Mouse (Mus musculus) midbrain, embryonic 16.5 days (tissue): ENCODE results near the gene Mpp3. TPM values are rescaled to one million over a fixed set of nuclear protein-coding genes. Genes with fewer than 3 reads are reported as not detected.

Source experiments
- ATAC-seq: fragments of 200-750 bp; cut with Nextera tagmentation; 2 replicates; pipeline ENCODE4 v1.8.0; 2017; ENCODE audit warnings: moderate TSS enrichment
- H3K27ac ChIP-seq: fragments of 300-500 bp; sonication (generic); 2 replicates; pipeline ENCODE4 v1.5.1; 2014; ENCODE audit warnings: mild to moderate bottlenecking, low read length, mixed read lengths
- H3K27me3 ChIP-seq: fragments of 300-500 bp; sonication (generic); 2 replicates; pipeline ENCODE4 v1.6.1; 2014; ENCODE audit warnings: low read depth, low read length, mixed read lengths; ENCODE audit not compliant: control insufficient read depth, insufficient read depth
- H3K36me3 ChIP-seq: fragments of 300-500 bp; sonication (generic); 2 replicates; pipeline ENCODE4 v1.6.1; 2014; ENCODE audit warnings: mild to moderate bottlenecking, low read length, moderate library complexity, mixed read lengths; ENCODE audit not compliant: control insufficient read depth, insufficient read depth
- H3K4me1 ChIP-seq: fragments of 300-500 bp; sonication (generic); 2 replicates; pipeline ENCODE4 v1.6.1; 2014; ENCODE audit warnings: mild to moderate bottlenecking, low read length, mixed read lengths; ENCODE audit not compliant: control insufficient read depth, insufficient read depth
- H3K4me2 ChIP-seq: fragments of 300-500 bp; sonication (generic); 2 replicates; pipeline ENCODE4 v1.6.1; 2014; ENCODE audit warnings: mild to moderate bottlenecking, low read length, mixed read lengths
- H3K4me3 ChIP-seq: fragments of 300-500 bp; sonication (generic); 2 replicates; pipeline ENCODE4 v1.5.1; 2014; ENCODE audit warnings: low read depth, mild to moderate bottlenecking, low read length, moderate library complexity, mixed read lengths
- H3K9ac ChIP-seq: fragments of 300-500 bp; sonication (generic); 2 replicates; pipeline ENCODE4 v1.6.1; 2014; ENCODE audit warnings: low read depth, low read length, mixed read lengths
- H3K9me3 ChIP-seq: fragments of 300-500 bp; sonication (generic); replicated peaks from 2 replicates; pipeline ENCODE4 v1.6.1; 2014; ENCODE audit warnings: mild to moderate bottlenecking, low read length, mixed read lengths; ENCODE audit not compliant: control insufficient read depth, poor library complexity, severe bottlenecking
- WGBS: fragments of 180-500 bp; shearing (Covaris S2); extraction: QIAGEN DNeasy Blood & Tissue Kit; methylation state at CpG from one replicate; pipeline ENCODE4 v1.1.7; 2014; 5-methylcytosine and 5-hydroxymethylcytosine counted together
- polyA plus RNA-seq: library from polyadenylated mRNA; unstranded; fragments of >200 nt; fragmentation: Nextera tagmentation; extraction: Ambion mirVana; gene quantifications from 2 replicates; pipeline ENCODE4 v1.2.1, GENCODE M21; 2015

The Mpp3 gene
- polyA plus RNA-seq, 1 experiment from 2014 or later: 64.6 TPM

- no peak overlapping the region for H3K27ac ChIP-seq
- WGBS: 30% methylated on average over 7 of the region's 7 CpGs
- no peaks in the 10 kb centered on the region for H3K9me3 ChIP-seq
These were observed 2.9 kb downstream of the Mpp3 start for GRCm38 (mm10) chr11:102025354-102025753.

DNA sequence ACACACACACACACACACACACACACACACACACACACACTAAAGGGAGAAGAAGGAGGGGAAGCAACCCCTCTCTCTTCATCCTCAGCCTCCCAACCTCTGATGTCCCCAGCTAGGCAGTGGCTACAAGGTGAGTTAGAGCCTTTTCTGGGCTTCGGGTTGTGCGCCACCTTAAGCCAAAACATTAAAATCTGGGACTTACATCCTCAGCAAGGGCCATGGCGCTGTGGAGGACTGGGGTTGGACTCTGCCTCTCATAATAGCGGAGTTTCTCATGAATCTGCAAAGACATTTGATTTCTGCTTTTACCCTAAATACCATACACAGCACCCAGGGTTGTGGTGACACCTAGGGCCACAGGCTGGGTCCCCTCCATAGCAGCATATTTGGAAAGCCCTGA lies 3.4 kb downstream of the Mpp3 start:
- Histone ChIP-seq H3K36me3 (peaks cover 4% of the 10 kb centered on the region; the same call in 1 of the 2 replicates), H3K4me2 (peak overlapping the region; percentile 68), H3K9ac (peak overlapping the region; percentile 28; the same call in 1 of the 2 replicates), H3K4me1 (peaks cover 25% of the 10 kb centered on the region), H3K4me3 (no peak overlapping the region), H3K27me3 (no peaks in the 10 kb centered on the region), H3K9me3 (no peaks in the 10 kb centered on the region), H3K27ac (no peak overlapping the region)
- 72% methylated on average over 4 of the region's 4 CpGs for WGBS
- ATAC-seq: no peak

More at GRCm38 (mm10) chr11:102025354-102025753, 2.9 kb downstream of the Mpp3 start:
- Histone ChIP-seq H3K27me3 (no peaks in the 10 kb centered on the region), H3K4me2 (peak overlapping the region; percentile 68), H3K4me1 (peaks cover 25% of the 10 kb centered on the region), H3K9ac (peak overlapping the region; percentile 28; the same call in 1 of the 2 replicates), H3K36me3 (peaks cover 4% of the 10 kb centered on the region; the same call in 1 of the 2 replicates), H3K4me3 (peak overlapping the region; percentile 66; the same call in 1 of the 2 replicates)
- ATAC-seq: no peak

DNA sequence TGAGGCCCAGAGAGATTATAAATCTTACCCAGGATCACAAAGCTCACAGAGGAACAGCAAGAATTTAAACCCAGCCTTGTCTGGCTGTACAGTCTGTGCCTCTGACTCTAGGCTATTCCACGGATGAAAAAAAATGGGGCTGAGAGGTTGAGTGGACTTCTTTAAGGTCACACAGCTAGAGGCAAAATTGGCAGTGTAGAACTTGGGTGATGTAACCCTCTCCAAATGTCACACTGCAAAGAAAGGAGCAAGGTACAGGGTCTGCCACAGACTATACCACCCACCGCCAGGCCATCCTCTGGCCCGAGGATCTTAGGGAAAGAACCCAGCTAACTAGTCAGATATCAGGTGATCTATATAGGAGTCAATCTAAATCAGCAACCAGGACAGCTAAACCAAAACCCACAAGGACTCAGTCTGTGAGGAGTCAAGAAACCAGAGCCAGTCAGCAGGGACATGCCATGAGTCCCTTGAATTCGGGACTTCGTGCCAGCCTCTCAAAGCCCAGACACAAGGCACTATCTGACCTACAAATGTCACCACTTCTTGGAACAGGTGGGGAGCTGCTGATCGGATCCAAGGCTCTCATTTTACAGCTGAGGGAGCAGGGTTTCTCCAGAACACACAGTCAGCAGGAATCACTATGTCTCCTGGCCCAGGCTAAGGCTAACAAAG lies 4.0 kb downstream of the Mpp3 start:
- H3K27ac ChIP-seq: no peak overlapping the region
- H3K4me2 ChIP-seq: no peak overlapping the region; the same call in 1 of the 2 replicates
- 89% methylated on average over 6 of the region's 6 CpGs for WGBS
- peaks cover 25% of the 10 kb centered on the region for H3K4me1 ChIP-seq
- no peaks in the 10 kb centered on the region for H3K27me3 ChIP-seq
- ATAC-seq: no peak
- H3K9ac ChIP-seq: no peak overlapping the region
- no peak overlapping the region for H3K4me3 ChIP-seq
- H3K9me3 ChIP-seq: no peaks in the 10 kb centered on the region
- H3K36me3 ChIP-seq: peaks cover 4% of the 10 kb centered on the region; the same call in 1 of the 2 replicates

- Histone ChIP-seq H3K27me3 (no peaks in the 10 kb centered on the region), H3K9me3 (no peaks in the 10 kb centered on the region), H3K9ac (no peak overlapping the region), H3K4me3 (no peak overlapping the region), H3K36me3 (peaks cover 4% of the 10 kb centered on the region; the same call in 1 of the 2 replicates), H3K27ac (no peak overlapping the region), H3K4me1 (peaks cover 25% of the 10 kb centered on the region), H3K4me2 (no peak overlapping the region)
- no peak for ATAC-seq
- 84% methylated on average over 12 of the region's 13 CpGs for WGBS
These were observed 4.9 kb downstream of the Mpp3 start for GRCm38 (mm10) chr11:102023406-102023805.

GRCm38 (mm10) chr11:102021196-102021595 lies 7.1 kb downstream of the Mpp3 start:
- H3K27me3 ChIP-seq: no peaks in the 10 kb centered on the region
- no peaks in the 10 kb centered on the region for H3K9me3 ChIP-seq
- ATAC-seq: no peak
- no peak overlapping the region for H3K27ac ChIP-seq
- peaks cover 17% of the 10 kb centered on the region for H3K4me1 ChIP-seq
- WGBS: 80% methylated on average over 5 of the region's 5 CpGs
- no peak overlapping the region for H3K4me3 ChIP-seq
- no peak overlapping the region for H3K4me2 ChIP-seq
- peaks cover 4% of the 10 kb centered on the region; the same call in 1 of the 2 replicates for H3K36me3 ChIP-seq
- no peak overlapping the region for H3K9ac ChIP-seq

DNA sequence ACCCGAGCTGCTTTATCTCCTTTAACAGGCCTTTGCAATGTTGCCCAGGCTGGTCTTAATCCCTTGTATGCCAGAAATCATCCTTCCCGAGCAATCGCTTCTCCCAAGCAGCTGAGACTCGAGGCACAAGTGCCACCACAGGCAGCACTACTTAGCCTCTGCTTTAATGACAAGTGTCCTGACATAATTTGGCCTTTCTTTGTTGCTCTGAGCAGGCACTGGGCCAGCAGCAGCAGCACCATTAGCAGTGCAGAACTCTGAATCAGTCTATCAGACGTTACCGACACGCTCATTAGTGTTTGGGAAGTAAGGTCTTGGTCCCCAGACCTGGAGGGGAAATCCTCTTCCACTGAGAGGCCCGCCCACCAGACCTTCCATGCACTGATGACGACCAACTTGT lies 8.5 kb downstream of the Mpp3 start:
- Histone ChIP-seq H3K4me3 (no peak overlapping the region), H3K27ac (no peak overlapping the region)
- 49% methylated on average over 9 of the region's 9 CpGs for WGBS

GRCm38 (mm10) chr11:102016136-102016535 lies 12.1 kb downstream of the Mpp3 start:
- H3K4me2 ChIP-seq: no peak overlapping the region
- H3K36me3 ChIP-seq: peaks cover 9% of the 10 kb centered on the region
- no peaks in the 10 kb centered on the region for H3K4me1 ChIP-seq
- H3K9me3 ChIP-seq: no peaks in the 10 kb centered on the region
- H3K27me3 ChIP-seq: no peaks in the 10 kb centered on the region
- H3K4me3 ChIP-seq: no peak overlapping the region
- H3K27ac ChIP-seq: no peak overlapping the region
- 96% methylated on average over 1 of the region's 1 CpGs for WGBS
- no peak for ATAC-seq
- no peak overlapping the region for H3K9ac ChIP-seq

More for the DNA sequence above, 8.5 kb downstream of the Mpp3 start:
- peaks cover 5% of the 10 kb centered on the region for H3K4me1 ChIP-seq
- H3K9me3 ChIP-seq: no peaks in the 10 kb centered on the region
- no peak overlapping the region for H3K4me2 ChIP-seq
- H3K27me3 ChIP-seq: no peaks in the 10 kb centered on the region
- no peak for ATAC-seq
- no peak overlapping the region for H3K9ac ChIP-seq
- peaks cover 4% of the 10 kb centered on the region; the same call in 1 of the 2 replicates for H3K36me3 ChIP-seq

GRCm38 (mm10) chr11:102015472-102015871 lies 12.8 kb downstream of the Mpp3 start:
- Histone ChIP-seq H3K9me3 (no peaks in the 10 kb centered on the region), H3K4me1 (no peaks in the 10 kb centered on the region), H3K4me2 (no peak overlapping the region), H3K4me3 (no peak overlapping the region), H3K36me3 (peaks cover 9% of the 10 kb centered on the region), H3K27ac (no peak overlapping the region), H3K9ac (no peak overlapping the region), H3K27me3 (no peaks in the 10 kb centered on the region)
- 63% methylated on average over 6 of the region's 6 CpGs for WGBS
- no peak for ATAC-seq

DNA sequence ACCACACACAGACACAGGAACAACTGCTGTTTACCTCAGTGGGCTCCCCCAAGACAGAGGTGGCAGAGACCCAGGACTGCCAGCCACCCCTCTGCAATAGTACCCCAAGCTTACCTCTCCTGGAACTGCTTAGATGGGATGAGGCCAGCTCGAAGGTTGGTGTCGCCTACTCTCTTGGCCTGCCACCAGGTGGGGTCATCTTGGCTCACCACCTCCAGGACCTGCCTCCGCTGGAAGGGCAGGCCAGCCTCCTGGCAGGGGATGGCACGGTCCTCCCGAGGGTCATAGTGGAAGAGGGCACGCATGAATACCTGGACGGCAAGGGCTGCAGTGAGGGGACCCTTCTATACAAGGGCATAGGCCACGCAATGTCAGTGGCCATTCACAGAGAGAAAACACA lies 15.1 kb downstream of the Mpp3 start:
- Histone ChIP-seq H3K36me3 (peaks cover 22% of the 10 kb centered on the region), H3K27ac (no peak overlapping the region), H3K4me1 (no peaks in the 10 kb centered on the region), H3K27me3 (no peaks in the 10 kb centered on the region), H3K4me2 (no peak overlapping the region), H3K9me3 (no peaks in the 10 kb centered on the region), H3K9ac (no peak overlapping the region), H3K4me3 (no peak overlapping the region)
- ATAC-seq: no peak
- 85% methylated on average over 8 of the region's 8 CpGs for WGBS
